Mouse (Mus musculus): ENCODE measurements around the gene Med13l.

DNA sequence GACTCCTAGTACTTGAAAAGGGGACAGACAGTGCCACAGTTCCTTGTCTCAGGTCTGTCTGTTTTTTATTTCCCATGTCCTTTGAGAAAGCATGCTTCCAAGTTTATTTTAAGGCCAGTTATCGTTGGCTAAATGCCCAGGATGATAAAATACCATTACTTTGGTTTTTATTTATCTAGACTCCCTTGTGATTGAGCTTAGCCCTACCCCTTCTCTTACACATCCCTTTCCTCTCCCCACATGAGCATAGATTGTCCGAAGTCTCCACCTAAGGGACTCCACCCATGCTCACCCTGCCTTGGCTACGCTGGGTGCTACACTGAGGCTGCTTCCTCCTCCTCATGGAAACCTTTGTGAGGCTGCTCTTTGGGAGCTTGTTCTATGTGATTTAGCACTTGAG lies 115.2 kb downstream of the Med13l start:
- TF ChIP-seq POLR2A (IDR thresholded peaks at IDR 0.05; ENCODE audit: borderline replicate concordance, extremely low read depth, low read depth, low read length) (no peak), CTCF (IDR thresholded peaks at IDR 0.05; ENCODE audit: insufficient read depth, low read length) (no peak)
